Mouse (Mus musculus) CH12.LX (cell line): ENCODE measurements around the gene Hpse. TPM values are rescaled to one million over a fixed set of nuclear protein-coding genes. Genes with fewer than 3 reads are reported as not detected.

Source experiments
- DNase-seq: peaks from one replicate; pipeline ENCODE4 v3.0.0-alpha.2; 2013; ENCODE audit errors: extremely low read depth
- H3K27ac ChIP-seq: 2 replicates; pipeline ENCODE4 v1.5.1; 2012; ENCODE audit warnings: low read depth, mild to moderate bottlenecking, control low read depth, moderate library complexity; ENCODE audit not compliant: insufficient read depth
- H3K27me3 ChIP-seq: replicated peaks from 2 replicates; pipeline ENCODE3; 2012; ENCODE audit warnings: inconsistent platforms
- H3K36me3 ChIP-seq, 2 experiments: replicated peaks in 1 of 2; 2 replicates each; pipeline versions ENCODE3 to v1.6.1; 2012; ENCODE audit warnings: inconsistent platforms in 1 of 2, low read length in 1 of 2, mild to moderate bottlenecking in 1 of 2, mixed read lengths in 1 of 2, moderate library complexity in 1 of 2; ENCODE audit not compliant: control insufficient read depth in 1 of 2, insufficient read depth in 1 of 2
- H3K4me1 ChIP-seq, 2 experiments: 2 replicates each; pipeline ENCODE4 v1.6.1; 2012; ENCODE audit warnings: inconsistent platforms in 1 of 2, moderate library complexity in 1 of 2; ENCODE audit not compliant: insufficient read depth in 2 of 2, control insufficient read depth in 1 of 2
- H3K4me2 ChIP-seq: 2 replicates; pipeline ENCODE4 v1.6.1; 2012; ENCODE audit warnings: low read depth, mild to moderate bottlenecking, control low read depth; ENCODE audit not compliant: poor library complexity, insufficient read depth, severe bottlenecking
- H3K4me3 ChIP-seq, 3 experiments: fragments of 150-350 bp in 1 of 3; sonication (generic) in 1 of 3; replicated peaks in 1 of 3; 2 replicates each; pipeline versions ENCODE3 to v1.5.1; 2011 to 2012; ENCODE audit warnings: low read depth in 2 of 3, low read length in 2 of 3, mild to moderate bottlenecking in 2 of 3, moderate library complexity in 2 of 3, control low read depth in 1 of 3, improper control_type of control experiment in 1 of 3, inconsistent platforms in 1 of 3, mixed read lengths in 1 of 3; ENCODE audit not compliant: poor library complexity in 1 of 3
- H3K79me2 ChIP-seq: replicated peaks from 2 replicates; pipeline ENCODE4 v1.6.1; 2012; ENCODE audit warnings: mild to moderate bottlenecking, moderate library complexity; ENCODE audit not compliant: control insufficient read depth, poor library complexity, insufficient read depth, severe bottlenecking; ENCODE audit errors: extremely low read depth
- H3K9ac ChIP-seq: 2 replicates; pipeline ENCODE4 v1.6.1; 2012; ENCODE audit warnings: low read depth, mild to moderate bottlenecking, control low read depth, moderate library complexity; ENCODE audit not compliant: insufficient read depth
- H3K9me3 ChIP-seq: replicated peaks from 2 replicates; pipeline ENCODE3; 2012; ENCODE audit warnings: low read length, inconsistent platforms, mixed read lengths
- CHD1 ChIP-seq: IDR thresholded peaks from 2 replicates; pipeline ENCODE4 v1.6.1; 2012; ENCODE audit warnings: low read depth, low read length, improper control_type of control experiment, inconsistent platforms
- CHD2 ChIP-seq: IDR thresholded peaks from 2 replicates; pipeline ENCODE4 v1.6.1; 2011; ENCODE audit warnings: low read length, improper control_type of control experiment
- CTCF ChIP-seq, 2 experiments: IDR thresholded peaks in 1 of 2; conservative IDR thresholded peaks in 1 of 2; 2 replicates each; pipeline ENCODE4 v1.5.1; 2011 to 2012; ENCODE audit warnings: low read depth in 2 of 2, low read length in 2 of 2, improper control_type of control experiment in 1 of 2, inconsistent platforms in 1 of 2, mild to moderate bottlenecking in 1 of 2, moderate library complexity in 1 of 2
- ELF1 ChIP-seq: IDR thresholded peaks from 2 replicates; pipeline ENCODE4 v1.6.1; 2014; ENCODE audit warnings: low read depth, mild to moderate bottlenecking, inconsistent platforms, low read length, improper control_type of control experiment
- EP300 ChIP-seq: IDR thresholded peaks from 2 replicates; pipeline ENCODE4 v1.6.1; 2011; ENCODE audit warnings: low read length, improper control_type of control experiment
- ETS1 ChIP-seq: conservative IDR thresholded peaks from 2 replicates; pipeline ENCODE4 v1.6.1; 2012; ENCODE audit warnings: low read depth, mild to moderate bottlenecking, inconsistent platforms, low read length, improper control_type of control experiment, moderate library complexity
- JUND ChIP-seq: conservative IDR thresholded peaks from 2 replicates; pipeline ENCODE4 v1.6.1; 2011; ENCODE audit warnings: low read depth, low read length, improper control_type of control experiment
- KAT2A ChIP-seq: IDR thresholded peaks from 2 replicates; pipeline ENCODE4 v1.6.1; 2012; ENCODE audit warnings: low read length, improper control_type of control experiment, inconsistent platforms; ENCODE audit not compliant: insufficient replicate concordance
- MAZ ChIP-seq: IDR thresholded peaks from 2 replicates; pipeline ENCODE4 v1.6.1; 2012; ENCODE audit warnings: low read depth, mild to moderate bottlenecking, inconsistent platforms, low read length, improper control_type of control experiment, moderate library complexity
- MEF2A ChIP-seq: IDR thresholded peaks from 2 replicates; pipeline ENCODE4 v1.6.1; 2014; ENCODE audit warnings: low read depth, mild to moderate bottlenecking, inconsistent platforms, low read length, improper control_type of control experiment, borderline replicate concordance
- MYC ChIP-seq: IDR thresholded peaks from 2 replicates; pipeline ENCODE4 v1.6.1; 2011; ENCODE audit warnings: low read depth, mild to moderate bottlenecking, improper control_type of control experiment, low read length
- NRF1 ChIP-seq: IDR thresholded peaks from 2 replicates; pipeline ENCODE4 v1.6.1; 2014; ENCODE audit warnings: low read depth, mild to moderate bottlenecking, inconsistent platforms, low read length, improper control_type of control experiment, moderate library complexity
- PAX5 ChIP-seq: IDR thresholded peaks from 2 replicates; pipeline ENCODE4 v1.6.1; 2012; ENCODE audit warnings: low read length, inconsistent platforms, mixed read lengths
- POLR2A ChIP-seq: IDR thresholded peaks from 2 replicates; pipeline ENCODE4 v1.6.1; 2011; ENCODE audit warnings: low read depth, mild to moderate bottlenecking, improper control_type of control experiment, low read length
- POLR2AphosphoS2 ChIP-seq: IDR thresholded peaks from 2 replicates; pipeline ENCODE4 v1.6.1; 2011; ENCODE audit warnings: low read depth, low read length, improper control_type of control experiment
- RCOR1 ChIP-seq: conservative IDR thresholded peaks from 2 replicates; pipeline ENCODE4 v1.6.1; 2012; ENCODE audit warnings: low read depth, mild to moderate bottlenecking, inconsistent platforms, low read length, improper control_type of control experiment
- SIN3A ChIP-seq: IDR thresholded peaks from 2 replicates; pipeline ENCODE4 v1.6.1; 2012; ENCODE audit warnings: low read length, improper control_type of control experiment, inconsistent platforms
- SMC3 ChIP-seq: IDR thresholded peaks from 2 replicates; pipeline ENCODE4 v1.6.1; 2011; ENCODE audit warnings: low read depth, low read length, improper control_type of control experiment
- TCF12 ChIP-seq: IDR thresholded peaks from 2 replicates; pipeline ENCODE4 v1.6.1; 2014; ENCODE audit warnings: low read depth, mild to moderate bottlenecking, inconsistent platforms, low read length, improper control_type of control experiment
- UBTF ChIP-seq: IDR thresholded peaks from 2 replicates; pipeline ENCODE4 v1.6.1; 2012; ENCODE audit warnings: low read depth, mild to moderate bottlenecking, inconsistent platforms, low read length, improper control_type of control experiment, moderate library complexity
- ZC3H11A ChIP-seq: IDR thresholded peaks from 2 replicates; pipeline ENCODE4 v1.6.1; 2012; ENCODE audit warnings: low read depth, mild to moderate bottlenecking, inconsistent platforms, low read length, improper control_type of control experiment
- ZKSCAN1 ChIP-seq: IDR thresholded peaks from 2 replicates; pipeline ENCODE4 v1.6.1; 2012; ENCODE audit warnings: low read depth, inconsistent platforms, low read length, improper control_type of control experiment, borderline replicate concordance
- ZNF384 ChIP-seq: IDR thresholded peaks from 2 replicates; pipeline ENCODE4 v1.6.1; 2012; ENCODE audit warnings: low read depth, low read length, improper control_type of control experiment, inconsistent platforms
- dilution Hi-C: fragments of 300-500 bp; cut with MboI; formaldehyde crosslinking; loops from 2 replicates; pipeline ENCODE4 v1.14.3; 2020; ENCODE audit warnings: low sequenced_read_pairs; ENCODE audit not compliant: extremely low pct_unique_long_range_greater_than_20kb, extremely low pct_ligation_motif_present
- in situ Hi-C: fragments of 300-500 bp; cut with MboI; formaldehyde crosslinking; loops from 3 replicates; pipeline ENCODE4 v1.14.3; 2019; ENCODE audit warnings: low sequenced_read_pairs, low pct_ligation_motif_present, low pct_unique_long_range_greater_than_20kb, mixed read lengths
- polyA plus RNA-seq: library from polyadenylated mRNA; unstranded; fragments of >175 nt; gene quantifications from 2 replicates; pipeline ENCODE4 v1.2.1, GENCODE M21; 2012; ENCODE audit warnings: low read depth; ENCODE audit not compliant: insufficient read length
- total RNA-seq, 2 experiments: library from RNA; depleted of rRNA; stranded (reverse); fragments of 300-350 nt in 1 of 2; fragments of >200 nt in 1 of 2; gene quantifications; 2 replicates each; pipeline ENCODE4 v1.2.3; 2012 to 2014

Gene Hpse
- total and polyA plus RNA-seq, 3 experiments = 3.3 to 9.5 (median 3.8) TPM

GRCm38 (mm10) chr5:100697886-100698285 lies 21.6 kb downstream of the Hpse start:
- H3K4me2 ChIP-seq = no peak overlapping the region
- H3K36me3 ChIP-seq = no peaks in the 10 kb centered on the region
- H3K4me3 ChIP-seq = no peak overlapping the region
- no peak overlapping the region for H3K27ac ChIP-seq
- H3K9ac ChIP-seq = no peak overlapping the region
- H3K79me2 ChIP-seq = no peaks in the 10 kb centered on the region
- in situ Hi-C loops (no loop called here), dilution Hi-C loops (no loop called here)
- peaks cover 0 to 10% of the 10 kb centered on the region in 2 experiments; a peak in 3 of 4 replicates for H3K4me1 ChIP-seq
- no peak for DNase-seq
- H3K9me3 ChIP-seq = peaks cover 3% of the 10 kb centered on the region
- TF ChIP-seq TCF12 (no peak), ELF1 (no peak), MYC (no peak), EP300 (no peak), CHD2 (no peak), MAZ (no peak), RCOR1 (no peak), NRF1 (no peak), UBTF (no peak), POLR2AphosphoS2 (no peak), KAT2A (no peak), ZKSCAN1 (no peak)
- H3K27me3 ChIP-seq = no peaks in the 10 kb centered on the region

GRCm38 (mm10) chr5:100697398-100697797 lies 22.1 kb downstream of the Hpse start:
- Histone ChIP-seq H3K9me3 (peaks cover 3% of the 10 kb centered on the region), H3K36me3 (no peaks in the 10 kb centered on the region), H3K9ac (no peak overlapping the region), H3K27ac (no peak overlapping the region), H3K79me2 (no peaks in the 10 kb centered on the region), H3K4me1 (peaks cover 0 to 10% of the 10 kb centered on the region in 2 experiments; a peak in 3 of 4 replicates), H3K4me2 (no peak overlapping the region), H3K4me3 (no peak overlapping the region), H3K27me3 (no peaks in the 10 kb centered on the region)
- TF ChIP-seq CTCF (conservative IDR thresholded peaks at IDR 0.05 in 1 of 2, IDR thresholded peaks at IDR 0.05 in 1 of 2; ENCODE audit: low read depth in 2 of 2, low read length in 2 of 2) (no peak), POLR2A (no peak), MEF2A (no peak), JUND (no peak), POLR2AphosphoS2 (no peak), SMC3 (no peak), RCOR1 (no peak), CHD1 (no peak), SIN3A (no peak), ZNF384 (no peak), ZC3H11A (no peak), EP300 (no peak), ETS1 (no peak), PAX5 (no peak)
- in situ Hi-C loops = no loop called here
- no peak for DNase-seq
- dilution Hi-C loops = no loop called here
